Mouse (Mus musculus): ENCODE measurements at regions not wholly inside any gene's neighbourhood (a gene's known extent, or its start where the extent isn't known, plus 50 kb on each side); places are given as distances from the start of the nearest gene placed in this dataset.

DNA sequence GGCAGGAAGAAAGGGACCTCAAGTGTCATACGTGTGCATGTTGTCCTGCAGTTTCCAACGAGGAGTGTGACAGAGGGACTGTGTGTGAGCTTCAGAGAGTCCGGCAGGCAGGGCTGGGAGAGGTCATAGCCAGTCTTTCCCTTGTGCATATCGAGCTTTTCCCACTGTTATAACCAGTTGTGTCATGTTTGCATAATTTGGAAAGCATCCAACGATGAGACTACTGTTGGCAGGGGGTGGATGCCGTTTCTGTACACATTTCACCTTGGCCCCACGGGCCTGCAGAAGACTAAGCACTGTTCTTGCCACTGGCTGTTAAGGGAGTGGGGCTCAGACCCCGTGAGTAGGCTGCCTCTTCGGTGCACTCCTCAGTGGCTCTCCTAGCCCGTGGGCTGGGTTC lies 174.2 kb downstream of the Katnal1 start:
- no peak for TF ChIP-seq POLR2A (IDR thresholded peaks at IDR 0.05; ENCODE audit: control insufficient read depth, extremely low read depth, insufficient read depth, low read length, poor library complexity)
- no peak for TF ChIP-seq CTCF (IDR thresholded peaks at IDR 0.05; ENCODE audit: borderline replicate concordance, control insufficient read depth, extremely low read depth, insufficient read depth, low read length, poor library complexity)

Data from thymus, adult 2 months (tissue).